Mouse (Mus musculus) left cerebral cortex, adult 8-10 months (tissue): ENCODE results near the gene Trim11. TPM values are rescaled to one million over a fixed set of nuclear protein-coding genes. Genes with fewer than 3 reads are reported as not detected.

Experiments
- DNase-seq, 2 experiments: peaks; one replicate each; pipeline ENCODE4 v3.0.0; 2022; ENCODE audit warnings: low spot score in 2 of 2
- microRNA-seq, 2 experiments: library from miRNA; unstranded; fragments of <30 nt; microRNA quantifications; one replicate each; pipeline ENCODE4 v1.2.0; 2022
- total RNA-seq, 4 experiments: library from RNA; stranded (reverse); gene quantifications; 2 replicates each; pipeline ENCODE4 v1.2.4; 2022

The Trim11 gene
- total RNA-seq, 4 experiments from 2014 or later: 22.6 to 27.6 (median 26.7) TPM

DNA sequence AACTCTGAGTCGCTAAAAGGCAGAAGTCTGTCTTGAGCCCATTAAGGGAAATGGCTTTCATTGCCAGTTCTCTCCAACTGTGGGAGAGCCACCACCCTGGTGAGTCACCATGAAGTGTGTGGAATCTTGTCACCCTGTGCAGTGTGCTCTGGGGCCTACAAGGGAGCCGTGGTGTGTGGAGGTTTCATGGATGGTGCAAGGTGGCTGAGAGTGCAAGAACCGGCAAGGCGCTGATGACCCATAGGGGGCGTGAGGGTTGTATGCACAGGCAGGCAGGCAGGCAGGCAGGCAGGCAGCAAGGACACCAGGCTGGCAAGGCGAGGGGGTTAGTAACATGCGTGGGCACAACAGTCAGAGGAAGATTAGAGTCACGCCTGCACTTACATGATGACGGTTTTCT, 37.2 kb downstream of the Trim11 start:
- peak; percentile 44 to 61 for DNase-seq

DNA sequence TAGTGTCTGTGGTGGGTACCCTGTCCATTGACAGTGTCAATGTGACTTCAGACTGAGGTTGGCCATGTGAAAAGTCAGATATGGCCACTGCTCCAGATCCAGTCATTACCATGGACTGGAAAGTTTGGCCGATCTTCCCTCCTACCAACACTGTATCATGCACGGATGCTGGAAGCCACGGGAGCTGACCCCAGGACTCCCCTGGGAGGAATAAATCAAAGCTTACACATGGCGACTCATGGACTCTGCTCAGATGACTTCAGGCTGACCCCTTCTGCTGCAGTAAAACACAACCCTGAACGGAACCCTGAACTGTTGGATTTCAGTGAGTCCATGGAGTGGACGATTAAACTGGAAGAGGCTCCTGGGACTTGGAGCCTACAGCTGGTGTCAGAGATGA, 48.5 kb downstream of the Trim11 start:
- DNase-seq: no peak

DNA sequence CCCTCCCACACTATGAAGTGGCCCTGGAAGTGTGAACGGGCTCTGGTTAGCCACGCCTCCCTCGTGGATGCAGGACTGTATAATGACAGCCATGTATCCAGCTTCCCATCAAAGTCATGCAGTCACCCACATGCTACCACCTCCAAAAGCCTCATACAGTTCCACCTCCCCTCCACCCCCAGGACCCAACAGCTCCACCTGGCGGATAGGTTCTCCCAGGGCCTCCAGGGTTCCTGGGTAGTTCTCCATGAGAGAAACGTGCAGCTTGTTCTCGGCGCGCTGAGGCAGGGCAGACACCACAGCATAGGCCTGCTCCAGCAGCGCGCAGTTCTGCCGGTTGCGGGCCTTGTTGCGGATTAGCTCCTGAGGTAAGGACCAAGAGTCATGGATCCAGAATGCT, 51.1 kb downstream of the Trim11 start:
- DNase-seq: no peak

Small RNAs within 50 kb of the gene (microRNA-seq; reads per million reads assigned to microRNA genes)
- gene Gm44313: 0 to 0.44 reads per million in 2 experiments

Other genes starting within 250 kb of the Trim11 start
- gene Olfr317, start 238.9 kb upstream of the Trim11 start, total RNA-seq: under 1 TPM in 2 of 4 experiments, not detected in 2; 0.35 to 0.44 TPM
- 1 to 10 TPM; 1.3 to 2.0 (median 1.7) TPM for gene Olfr316, start 225.4 kb upstream of the Trim11 start, total RNA-seq
- gene Olfr315, start 204.9 kb upstream of the Trim11 start, total RNA-seq: not detected
- gene Olfr314, start 195.1 kb upstream of the Trim11 start, total RNA-seq: not detected
- gene Fam183b, start 176.1 kb upstream of the Trim11 start, total RNA-seq: 1 to 10 TPM; 1.1 to 3.5 (median 1.6) TPM
- not detected for gene Olfr313, start 163.1 kb upstream of the Trim11 start, total RNA-seq
- not detected for gene Olfr312, start 148.9 kb upstream of the Trim11 start, total RNA-seq
- not detected for gene Olfr311, start 138.8 kb upstream of the Trim11 start, total RNA-seq
- 10 to 100 TPM; 15.6 to 19.3 (median 17.8) TPM for gene Gm12258, start 130.9 kb upstream of the Trim11 start, total RNA-seq
- 10 to 100 TPM in 3 of 4 experiments, 1 to 10 TPM in 1; 7.3 to 14.5 (median 12.3) TPM for gene 2810021J22Rik, start 110.9 kb upstream of the Trim11 start, total RNA-seq
- 10 to 100 TPM in 3 of 4 experiments, 1 to 10 TPM in 1; 9.1 to 11.6 (median 10.4) TPM for gene Zfp39, start 73.9 kb upstream of the Trim11 start, total RNA-seq
- not detected for gene Btnl10, start 60.2 kb upstream of the Trim11 start, total RNA-seq
- gene Rnf187, start 39.2 kb upstream of the Trim11 start, total RNA-seq: 100 to 1,000 TPM; 448 to 480 (median 462) TPM
- 100 to 1,000 TPM in 3 of 4 experiments, 10 to 100 TPM in 1; 96.1 to 129 (median 115) TPM for gene Hist3h2ba, start 29.2 kb upstream of the Trim11 start, total RNA-seq
- gene Hist3h2a, start 23.4 kb upstream of the Trim11 start, total RNA-seq: 10 to 100 TPM; 54.1 to 63.0 (median 57.1) TPM
- 1 to 10 TPM; 3.7 to 5.0 (median 4.1) TPM for gene Trim17, start 23.4 kb upstream of the Trim11 start, total RNA-seq
- 1 to 10 TPM; 5.3 to 5.8 (median 5.7) TPM for gene Obscn, start 158.3 kb downstream of the Trim11 start, total RNA-seq
- 1 to 10 TPM; 6.4 to 7.9 (median 7.1) TPM for gene Iba57, start 185.6 kb downstream of the Trim11 start, total RNA-seq
- 10 to 100 TPM; 13.7 to 17.5 (median 16.0) TPM for gene Gjc2, start 205.1 kb downstream of the Trim11 start, total RNA-seq
- 100 to 1,000 TPM; 137 to 150 (median 141) TPM for gene Guk1, start 214.1 kb downstream of the Trim11 start, total RNA-seq
- 10 to 100 TPM; 35.4 to 42.3 (median 39.2) TPM for gene Mrpl55, start 224.4 kb downstream of the Trim11 start, total RNA-seq
- gene 2310033P09Rik, start 230.2 kb downstream of the Trim11 start, total RNA-seq: 10 to 100 TPM; 19.1 to 24.6 (median 20.4) TPM